Mouse (Mus musculus) C2C12 (cell line): ENCODE results near the gene Spsb3.

Source experiments
- CTCF ChIP-seq: IDR thresholded peaks from one replicate; pipeline ENCODE4 v1.5.1; 2011; ENCODE audit not compliant: control insufficient read depth, insufficient read depth, insufficient read length
- MAX ChIP-seq: IDR thresholded peaks from one replicate; pipeline ENCODE4 v1.6.1; 2011; ENCODE audit warnings: mild to moderate bottlenecking, control low read depth
- MYOD1 ChIP-seq: IDR thresholded peaks from one replicate; pipeline ENCODE4 v1.6.1; 2011; ENCODE audit warnings: low read depth; ENCODE audit not compliant: control insufficient read depth, insufficient read length
- MYOG ChIP-seq: IDR thresholded peaks from one replicate; pipeline ENCODE4 v1.6.1; 2011; ENCODE audit not compliant: control insufficient read depth, insufficient read length; ENCODE audit errors: extremely low read depth
- USF1 ChIP-seq: IDR thresholded peaks from one replicate; pipeline ENCODE4 v1.6.1; 2011; ENCODE audit warnings: low read depth, mild to moderate bottlenecking, control low read depth, moderate library complexity

DNA sequence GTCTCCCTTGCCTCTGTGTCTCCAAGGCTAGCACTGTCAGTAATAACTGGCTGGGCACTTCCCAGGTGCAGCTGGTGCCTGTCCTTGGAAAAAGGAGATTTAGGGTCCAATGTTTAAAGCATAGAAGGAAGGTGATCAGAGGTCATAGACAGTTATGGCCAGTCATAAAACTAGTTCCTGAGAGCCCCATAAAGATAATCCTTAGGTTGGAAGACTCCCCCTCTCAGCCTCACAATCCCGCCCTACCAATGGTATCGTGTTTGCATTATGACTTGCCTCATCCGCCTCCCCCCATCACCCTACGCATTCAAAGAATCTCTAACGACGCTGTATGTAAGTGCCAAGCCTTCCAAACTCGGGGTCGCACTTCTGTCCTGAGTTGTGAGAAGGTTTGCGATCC is 41.9 kb upstream of the Spsb3 start:
- TF ChIP-seq CTCF = no peak
- no peak for TF ChIP-seq USF1
- no peak for TF ChIP-seq MYOD1
- no peak for TF ChIP-seq MAX
- no peak for TF ChIP-seq MYOG
